Mouse (Mus musculus): ENCODE measurements around the gene 1700018B08Rik.

Gene 1700018B08Rik

DNA sequence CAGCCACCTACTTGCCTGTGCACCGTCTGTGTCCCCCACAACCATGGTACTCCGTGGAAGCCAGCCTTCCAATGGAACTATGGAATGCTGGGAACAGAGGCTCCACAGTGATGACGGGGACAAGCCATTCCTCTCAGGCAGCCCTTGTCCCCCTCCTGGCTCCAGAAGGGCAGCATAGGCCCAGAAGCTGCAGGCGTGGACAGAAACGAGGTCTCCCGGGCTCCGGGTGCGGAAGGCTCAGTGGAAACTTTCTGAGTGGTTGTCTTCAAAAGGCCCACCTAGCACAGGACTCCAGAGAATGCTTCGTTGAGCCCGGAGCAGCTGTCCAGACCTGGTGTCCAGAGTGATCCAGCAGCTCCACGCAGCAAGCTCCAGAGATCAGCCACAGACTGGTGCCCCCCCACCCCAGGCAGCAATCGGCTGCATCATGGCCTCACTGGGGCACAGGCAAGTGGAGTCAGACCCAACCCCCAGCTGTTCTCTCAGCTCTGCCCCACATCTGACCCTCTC, at the start of gene 1700018B08Rik:
Gene 1700018B08Rik (minus strand): TSS at position 45 of the 510 bp plus-strand sequence.
- no peak for DNase-seq (ENCODE audit: low read depth)

DNA sequence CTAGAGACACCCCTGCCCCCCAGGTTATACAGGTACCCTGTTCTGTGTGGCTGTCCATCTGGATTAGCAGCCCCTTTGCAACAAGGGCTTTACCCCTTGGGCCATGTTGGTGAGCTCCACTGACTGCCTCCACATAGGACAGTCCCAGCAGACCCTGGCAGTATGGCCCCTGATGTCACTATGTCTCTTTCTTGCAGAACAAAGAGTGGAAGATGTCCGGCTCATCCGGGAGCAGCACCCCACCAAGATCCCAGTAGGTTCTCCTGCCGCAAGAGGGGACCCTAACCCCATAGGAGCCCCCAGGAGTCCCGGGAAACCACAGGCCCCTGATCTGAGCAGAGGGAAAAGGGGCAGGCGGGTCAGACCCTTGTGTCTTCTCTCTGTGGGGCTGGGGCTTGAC, 49.2 kb upstream of the 1700018B08Rik start:
- DNase-seq (ENCODE audit: low read depth), result no peak

DNA sequence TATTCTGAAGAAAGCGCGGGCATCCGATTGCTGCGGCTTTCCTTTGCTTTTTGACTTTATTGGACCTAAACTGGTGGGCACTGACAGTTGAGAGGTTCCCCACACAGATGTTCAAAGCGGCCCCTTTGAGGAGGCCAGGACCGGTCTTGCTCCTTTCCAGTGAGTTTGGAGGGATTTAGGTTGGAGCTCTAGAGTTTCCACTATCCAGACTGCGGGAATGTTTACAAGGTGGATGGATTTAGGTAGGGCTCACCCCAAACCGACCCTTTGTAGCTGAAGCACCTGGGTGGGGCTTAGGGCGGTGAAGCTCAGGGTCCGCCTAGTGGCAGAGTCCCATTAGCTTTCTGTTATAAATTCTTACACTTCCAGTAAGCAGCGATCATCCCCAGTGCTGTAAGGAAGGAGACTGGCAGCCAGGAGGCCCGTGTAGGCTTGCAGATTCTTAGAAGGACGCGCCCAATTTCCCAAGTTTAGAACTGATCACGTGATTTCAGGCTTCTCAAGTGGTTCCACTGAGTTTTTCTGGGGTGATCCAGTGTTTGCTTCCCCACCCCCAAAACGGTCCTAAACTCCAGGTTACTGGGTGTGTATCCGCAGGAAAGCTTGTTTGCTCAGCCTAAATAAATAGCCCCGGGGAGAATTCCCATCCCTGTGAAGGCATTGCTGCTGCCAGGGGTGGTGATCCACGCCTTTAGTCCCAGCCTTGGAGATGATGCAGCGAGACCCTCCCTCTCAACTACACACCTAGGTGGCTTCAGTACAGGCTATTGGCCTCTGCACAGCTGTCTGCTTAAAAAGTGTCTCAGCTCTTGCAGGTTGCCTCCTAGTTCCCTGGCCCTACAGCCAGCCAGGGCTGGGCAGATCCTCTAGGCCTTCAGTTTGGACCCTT, 47.3 kb upstream of the 1700018B08Rik start:
- no peak for DNase-seq (ENCODE audit: low read depth)

DNA sequence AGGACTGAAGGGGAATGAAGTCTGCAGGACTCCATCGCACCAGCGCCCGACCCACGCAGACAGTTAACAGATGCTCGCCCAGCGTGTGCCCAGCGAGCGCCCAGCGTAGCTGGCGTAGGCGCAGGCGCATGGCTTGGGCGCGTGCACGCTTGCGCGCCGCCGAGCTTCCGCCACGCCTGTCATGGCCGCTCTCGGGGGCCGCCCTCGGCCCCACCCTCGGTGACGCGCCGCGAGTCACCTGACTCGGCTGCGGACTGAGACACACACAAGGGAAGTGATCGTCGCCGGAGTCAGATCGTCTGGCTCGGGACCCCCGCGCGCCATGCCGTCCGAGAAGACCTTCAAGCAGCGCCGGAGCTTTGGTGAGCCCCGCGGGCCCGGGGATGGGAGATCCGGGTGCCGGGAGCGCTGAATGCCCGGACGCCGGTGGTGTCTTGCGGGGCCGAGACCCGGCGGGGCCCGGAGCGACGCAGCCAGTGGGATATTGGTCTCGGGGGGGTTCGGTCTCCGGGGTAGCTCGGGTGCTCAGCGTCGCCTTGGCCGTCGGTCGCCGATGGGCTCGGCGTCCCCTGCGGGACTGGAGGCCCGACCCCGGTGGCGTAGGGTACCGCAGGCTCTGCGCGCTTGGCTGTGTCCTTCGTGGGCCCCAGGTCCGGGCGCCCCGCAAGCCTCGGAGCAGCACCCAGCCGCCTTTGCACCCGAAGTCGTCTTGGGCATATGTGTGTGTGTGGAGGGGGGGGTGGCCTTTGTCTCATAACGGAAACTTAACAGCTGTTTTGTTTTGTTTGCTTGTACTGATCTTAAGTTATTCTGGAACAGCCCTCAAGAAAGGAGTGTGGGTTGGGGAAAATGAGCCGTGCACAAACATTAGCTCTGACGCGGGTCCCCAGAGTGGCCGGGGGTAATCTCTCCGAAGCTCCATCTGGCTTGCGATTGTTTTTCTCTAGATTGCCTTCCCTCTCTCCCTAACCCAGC, 46.4 kb upstream of the 1700018B08Rik start, which contains the start of gene Map1lc3b:
Gene Map1lc3b (plus strand): TSS at position 159 of the 975 bp plus-strand sequence.
- DNase-seq (ENCODE audit: low read depth), result peak; percentile 87

DNA sequence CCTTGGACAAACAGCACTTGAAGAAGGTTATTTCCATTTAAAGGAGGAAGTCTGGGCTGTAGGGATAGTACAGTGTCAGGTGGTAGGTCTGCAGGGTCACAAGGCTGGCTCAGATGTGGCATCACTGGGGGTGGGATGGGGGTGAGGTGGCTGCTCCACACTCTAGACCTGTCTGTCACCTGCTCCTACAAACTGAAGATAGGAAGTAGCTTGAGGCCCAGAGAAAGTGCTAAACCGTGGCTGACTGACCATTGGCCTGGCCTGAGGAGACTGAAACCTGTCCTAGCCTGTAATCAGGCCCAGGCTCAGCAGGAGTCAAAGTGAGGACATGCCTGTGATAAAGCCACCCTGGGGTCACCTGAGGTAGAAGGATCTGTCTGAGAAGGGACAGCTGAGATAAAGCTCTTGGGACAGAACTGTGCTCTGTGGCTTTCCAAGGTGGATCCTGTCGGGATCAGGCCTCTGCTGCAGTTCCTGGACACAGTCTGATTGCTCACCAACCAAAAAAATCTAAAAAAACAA, 45.1 kb upstream of the 1700018B08Rik start:
- DNase-seq (ENCODE audit: low read depth), result no peak

DNA sequence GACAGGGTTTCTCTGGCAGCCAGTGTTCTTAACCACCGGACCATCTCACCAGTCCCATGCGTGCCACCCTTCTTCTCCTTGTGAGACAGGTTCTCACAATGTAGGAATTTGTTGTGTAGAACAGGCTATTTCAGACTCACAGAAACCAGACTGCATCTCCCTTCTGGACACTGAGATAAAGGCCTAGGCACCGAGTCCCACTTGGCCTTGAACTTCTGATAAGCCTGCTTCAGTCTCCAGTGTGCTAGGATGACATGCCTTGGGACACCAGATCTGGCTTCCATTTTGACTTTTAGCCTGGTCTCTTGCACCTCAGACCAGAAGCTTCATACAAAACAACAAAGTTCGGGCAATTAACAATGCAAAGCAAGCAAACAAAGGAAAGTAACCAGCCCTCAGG, 44.6 kb upstream of the 1700018B08Rik start:
- DNase-seq (ENCODE audit: low read depth), result no peak

DNA sequence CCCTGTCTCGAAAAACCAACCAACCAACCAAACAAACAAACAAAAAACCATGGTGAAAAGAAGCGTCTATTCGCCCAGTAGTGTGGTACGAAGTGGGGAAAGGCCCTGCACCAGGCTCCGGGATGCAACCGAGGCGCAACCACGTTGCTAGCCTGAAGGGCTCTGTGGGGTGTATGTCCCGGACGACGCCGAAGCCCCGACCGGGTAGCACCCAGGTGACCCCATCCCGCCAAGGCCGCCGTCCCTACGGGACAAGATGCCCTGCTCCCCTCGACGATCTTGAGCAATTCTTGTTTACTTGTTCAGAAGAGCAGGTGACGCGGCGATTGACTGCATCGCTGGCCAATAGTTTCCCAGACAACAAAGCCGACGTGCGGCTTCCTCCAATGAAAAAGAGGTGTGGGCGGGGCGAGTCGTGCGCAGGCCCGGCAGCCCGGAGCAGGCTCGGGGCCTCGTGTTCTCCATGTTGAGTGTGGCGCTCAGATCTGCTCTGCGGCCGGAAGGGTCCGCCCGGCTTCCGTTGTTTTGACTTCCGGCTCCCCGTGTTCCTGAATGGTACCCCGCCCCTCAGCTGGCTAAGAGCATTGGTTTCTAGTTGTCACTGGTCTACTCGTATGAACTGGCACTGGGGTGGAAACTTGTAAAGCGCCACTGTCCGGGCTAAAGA, 41.2 kb upstream of the 1700018B08Rik start:
- peak; percentile 98 for DNase-seq (ENCODE audit: low read depth)

DNA sequence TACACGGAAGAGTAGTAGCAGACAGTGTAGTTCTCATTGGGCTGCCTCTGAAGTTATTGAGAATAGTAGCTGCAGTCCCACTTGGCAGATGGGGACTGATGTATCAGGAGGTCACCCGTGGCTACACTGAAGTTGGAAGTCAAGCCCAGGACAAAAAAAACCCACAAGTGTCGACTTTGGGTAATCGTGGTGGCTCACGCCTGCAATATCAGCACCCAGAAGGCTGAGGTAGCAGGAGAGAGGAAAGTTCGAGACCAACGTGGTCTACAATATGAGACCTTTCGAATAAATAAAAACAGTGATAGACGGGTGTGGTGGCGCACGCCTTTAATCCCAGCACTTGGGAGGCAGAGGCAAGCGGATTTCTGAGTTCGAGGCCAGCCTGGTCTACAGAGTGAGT, 40.6 kb upstream of the 1700018B08Rik start:
- no peak for DNase-seq (ENCODE audit: low read depth)

DNA sequence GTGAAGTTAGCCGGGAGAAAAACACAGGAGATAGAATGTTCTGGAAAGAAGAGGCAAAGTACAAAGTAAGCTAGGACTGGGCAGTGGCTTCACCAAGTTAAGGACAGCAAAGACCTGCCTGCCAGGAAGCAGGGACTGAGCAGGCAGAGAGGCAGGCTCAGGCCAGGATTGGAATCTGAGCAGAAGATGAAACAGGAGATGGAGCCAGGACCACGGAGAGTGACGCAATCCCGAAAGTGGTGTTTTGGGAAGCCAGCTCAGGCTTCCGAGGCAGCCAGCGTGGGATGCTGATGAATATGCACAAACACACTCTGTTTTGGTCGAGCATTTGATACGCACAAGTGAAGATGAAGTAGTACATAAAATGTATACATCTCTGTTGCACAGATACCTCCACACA, 39.5 kb upstream of the 1700018B08Rik start:
- DNase-seq (ENCODE audit: low read depth), result peak; percentile 63

DNA sequence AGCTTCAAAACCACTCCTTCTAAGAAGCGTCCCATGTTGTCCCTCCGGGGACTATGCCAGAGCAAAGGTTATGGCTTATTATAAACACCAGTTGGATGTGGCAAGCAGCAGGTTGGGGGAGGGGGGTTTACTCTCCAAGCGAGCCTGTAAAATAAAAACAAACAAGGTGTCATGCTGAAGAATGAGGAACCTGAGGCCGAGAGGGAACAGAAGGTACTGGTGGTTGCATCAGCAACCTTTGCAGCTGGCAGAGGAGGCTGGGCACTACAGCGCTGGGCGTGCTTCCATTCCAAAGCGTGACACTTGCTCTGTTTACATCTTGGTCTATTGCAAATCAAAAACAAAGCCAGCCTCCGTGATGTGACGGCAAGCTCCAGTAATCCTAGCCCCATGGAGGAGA, 36.3 kb upstream of the 1700018B08Rik start:
- no peak for DNase-seq (ENCODE audit: low read depth)

DNA sequence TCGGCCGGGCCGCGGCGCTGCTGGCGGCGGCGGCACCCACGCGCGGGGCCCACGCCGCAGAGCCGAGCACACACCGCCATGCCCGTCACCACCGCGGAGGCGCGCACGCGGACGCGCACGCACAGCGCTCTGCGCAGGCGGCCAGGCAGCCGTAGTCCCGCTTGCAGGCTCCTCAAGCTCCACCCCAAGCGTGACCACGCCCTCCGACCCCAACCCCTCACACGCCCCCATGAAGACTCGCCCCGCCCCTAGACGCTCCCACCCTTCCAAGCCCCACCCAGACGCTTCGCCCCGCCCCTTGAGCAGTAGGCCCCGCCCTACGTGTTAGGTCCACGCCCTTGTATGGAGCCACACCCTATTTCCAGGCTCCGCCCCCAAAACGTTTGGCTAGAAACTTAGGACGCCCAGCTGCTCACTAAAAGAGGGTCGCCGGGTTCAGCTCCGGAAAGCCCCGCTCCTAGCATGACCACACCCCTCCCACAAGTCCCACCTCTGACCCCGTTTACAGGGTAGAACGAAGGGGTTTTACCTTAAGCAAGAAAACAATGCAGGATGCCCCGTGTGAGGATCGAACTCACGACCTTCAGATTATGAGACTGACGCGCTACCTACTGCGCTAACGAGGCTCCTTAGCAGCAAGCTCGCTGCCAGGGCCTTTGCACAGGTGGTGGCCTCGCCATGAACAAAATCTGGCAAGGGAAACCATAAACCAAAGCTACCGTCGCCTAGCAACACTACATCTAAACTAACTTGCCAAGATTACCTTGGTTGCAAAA, 34.7 kb upstream of the 1700018B08Rik start, which contains the start of gene Fbxo31:
Gene Fbxo31 (minus strand): TSS at position 131 of the 776 bp plus-strand sequence.
- peak; percentile 77 for DNase-seq (ENCODE audit: low read depth)

DNA sequence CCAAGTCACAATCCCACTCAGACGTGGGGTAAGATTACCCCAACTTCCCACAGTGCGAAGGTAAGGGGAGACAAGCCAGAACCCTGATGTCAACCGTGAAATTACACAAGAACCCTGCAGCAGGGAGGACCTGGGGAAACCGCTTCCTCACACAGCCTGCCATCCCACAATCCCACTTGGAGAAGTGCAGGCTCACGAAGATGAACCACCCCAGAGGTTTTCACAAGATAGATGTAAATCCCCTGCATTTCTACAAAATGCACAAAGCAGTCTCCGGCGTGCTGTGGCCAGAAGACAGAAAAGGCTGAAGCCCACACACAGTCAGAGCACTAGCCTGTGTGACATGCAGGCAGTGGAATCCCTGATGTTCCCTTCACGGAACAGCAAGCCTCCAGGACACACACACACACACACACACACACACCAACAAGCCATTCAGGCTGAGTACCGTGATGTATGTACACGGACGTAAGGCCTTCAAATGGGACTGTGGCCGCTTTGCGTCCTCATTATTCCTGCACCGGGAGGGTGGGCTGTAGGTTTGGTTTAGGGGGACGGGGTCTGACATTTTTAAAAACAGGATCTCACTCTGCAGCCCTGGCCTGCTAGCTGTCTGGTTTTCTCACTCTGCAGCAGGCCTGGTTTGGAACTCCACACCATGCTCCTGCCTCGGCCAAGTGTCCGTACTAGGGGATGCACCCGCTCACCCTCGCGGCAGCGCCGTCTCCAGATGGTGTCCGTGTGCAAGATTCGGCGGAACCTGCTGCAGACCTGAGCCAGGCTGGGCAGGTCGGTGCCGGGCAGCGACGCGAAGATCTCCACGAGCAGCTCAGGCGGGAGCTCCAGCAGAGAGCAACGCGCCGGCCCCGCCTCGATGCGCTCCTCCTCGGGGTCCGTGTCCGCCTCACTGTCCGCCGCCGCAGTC, 33.9 kb upstream of the 1700018B08Rik start:
- DNase-seq (ENCODE audit: low read depth), result no peak

DNA sequence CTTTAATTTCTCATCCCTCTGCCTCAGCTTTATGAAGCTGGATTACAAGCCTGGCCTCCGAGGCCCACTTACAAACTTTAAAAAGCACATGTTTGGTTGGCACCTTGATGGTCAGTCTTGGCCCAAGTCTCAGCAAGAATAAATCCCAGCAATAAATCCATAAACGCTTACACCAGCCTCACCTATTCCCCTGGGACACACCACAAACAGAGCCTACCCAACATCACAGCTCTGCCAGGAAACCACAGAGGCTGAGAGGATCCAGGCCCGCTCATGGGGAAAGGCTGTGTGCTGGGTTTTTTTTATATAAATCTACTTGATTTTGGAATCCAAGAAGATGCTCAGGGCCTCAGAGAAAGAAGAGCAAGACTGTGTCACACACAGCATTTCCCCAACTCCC, 31.5 kb upstream of the 1700018B08Rik start:
- DNase-seq (ENCODE audit: low read depth), result no peak

DNA sequence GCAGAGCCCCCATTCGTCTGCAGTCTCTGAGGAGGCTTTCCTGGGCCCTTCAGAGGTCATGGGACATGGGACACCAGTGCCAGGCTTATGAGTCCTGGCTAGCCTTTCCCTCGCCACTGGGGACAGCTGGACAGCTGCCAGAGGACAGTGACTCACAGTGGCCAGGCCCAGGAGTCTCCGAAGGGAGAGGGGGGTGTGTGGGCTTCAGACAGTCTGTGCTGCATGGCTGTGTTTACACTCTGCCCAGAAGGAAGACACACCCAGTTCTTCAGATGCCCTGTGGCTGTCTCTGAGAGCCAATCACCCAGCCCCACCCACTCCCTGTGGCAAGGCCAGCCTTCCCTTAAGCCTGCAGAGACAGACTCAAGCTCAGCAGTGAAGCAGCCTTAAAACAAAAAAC, 29.2 kb upstream of the 1700018B08Rik start:
- peak; percentile 77 for DNase-seq (ENCODE audit: low read depth)

DNA sequence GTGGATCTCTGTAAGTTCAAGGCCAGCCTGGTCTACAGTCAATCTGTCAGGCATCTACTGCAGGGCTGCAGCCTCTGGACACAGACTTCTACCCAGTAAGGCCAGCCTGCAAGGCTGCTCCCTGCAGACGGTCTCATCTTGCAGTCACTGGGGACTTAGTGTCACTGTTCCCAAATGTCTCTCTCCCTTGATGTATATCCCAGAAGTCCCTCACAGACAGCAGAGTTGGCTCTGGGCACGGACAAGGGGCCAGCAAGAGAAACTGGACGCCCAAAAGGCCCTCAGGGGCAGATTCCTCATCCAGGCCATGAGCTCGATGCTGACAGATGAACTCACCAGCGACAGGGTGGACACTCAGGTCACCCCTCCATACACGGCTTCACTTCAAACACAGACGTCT, 28.0 kb upstream of the 1700018B08Rik start:
- no peak for DNase-seq (ENCODE audit: low read depth)

DNA sequence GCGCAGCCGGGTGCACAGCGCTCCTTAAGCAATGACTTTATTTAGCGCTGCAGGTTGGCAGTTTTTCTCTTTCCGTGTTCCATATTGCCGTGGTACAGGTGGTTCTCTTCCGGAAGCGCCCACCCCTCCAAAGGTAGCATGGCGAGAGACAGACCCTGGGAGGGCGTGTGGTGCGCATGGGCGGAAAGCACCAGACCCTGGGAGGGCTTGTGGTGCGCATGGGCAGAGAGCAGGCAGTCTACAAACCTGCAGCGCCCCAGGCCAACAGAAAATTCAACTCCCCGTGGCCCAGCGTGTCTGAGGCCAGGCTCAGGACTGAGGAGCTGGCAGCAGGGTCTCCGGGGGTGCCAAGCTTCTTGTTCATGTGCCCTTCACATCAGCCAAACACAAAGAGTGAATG, 26.7 kb upstream of the 1700018B08Rik start:
- no peak for DNase-seq (ENCODE audit: low read depth)

DNA sequence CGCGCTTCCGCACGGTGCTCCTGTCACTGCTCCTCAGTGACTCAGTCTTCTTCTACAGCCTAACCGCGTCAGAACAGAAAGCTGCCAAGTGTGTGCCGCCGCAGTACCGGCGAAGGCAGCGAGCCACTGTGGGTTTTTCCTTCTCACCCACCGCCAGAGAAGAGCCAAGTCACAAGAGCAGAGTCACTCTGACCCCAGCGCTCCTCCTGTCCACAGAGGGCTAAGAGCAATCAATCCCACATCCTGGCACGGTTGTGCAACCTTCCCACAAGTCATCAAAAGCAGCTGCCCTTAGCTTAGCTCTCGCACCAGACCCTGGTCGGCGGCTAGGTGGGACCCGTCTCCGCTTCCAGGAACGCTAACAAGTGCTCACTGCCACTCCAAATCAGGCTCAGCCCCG, 26.2 kb upstream of the 1700018B08Rik start:
- no peak for DNase-seq (ENCODE audit: low read depth)

DNA sequence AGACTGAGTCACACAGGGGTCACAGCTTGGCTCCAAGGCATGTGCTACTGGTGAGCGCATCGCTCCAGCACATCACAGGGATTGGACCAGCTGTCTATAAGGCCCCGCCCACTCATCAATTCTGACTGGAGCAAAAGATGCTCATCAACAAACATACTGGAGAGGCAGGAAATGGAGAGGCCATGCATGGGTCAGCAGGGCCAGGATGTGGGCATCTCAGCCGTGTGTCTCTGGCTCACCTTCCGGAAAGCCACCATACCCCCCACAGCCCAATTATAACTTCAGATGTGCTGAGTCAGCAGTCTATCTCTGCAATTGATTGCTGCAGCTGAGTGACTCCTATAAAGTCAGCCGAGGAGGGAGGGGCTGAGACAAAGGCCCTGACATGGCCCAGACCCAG, 24.2 kb upstream of the 1700018B08Rik start:
- no peak for DNase-seq (ENCODE audit: low read depth)

DNA sequence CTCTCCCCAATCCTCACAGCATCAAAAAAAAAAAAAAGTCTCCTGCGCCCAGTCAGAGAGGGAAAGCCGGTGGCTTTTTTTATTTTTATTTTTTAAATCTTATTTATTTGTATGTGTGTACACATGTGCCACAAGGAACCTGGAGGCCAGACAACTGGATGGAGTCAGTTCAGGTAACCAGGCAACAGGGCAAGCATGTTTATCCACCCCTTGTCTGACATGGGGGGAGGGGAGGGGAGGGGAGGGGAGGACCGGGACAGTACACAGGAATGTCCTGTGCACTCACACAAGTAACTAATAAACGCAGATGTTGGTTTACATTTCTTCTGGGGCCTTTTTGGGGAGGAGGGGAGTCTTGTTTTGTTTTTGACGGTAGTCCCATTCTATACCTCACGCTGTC, 19.6 kb upstream of the 1700018B08Rik start:
- no peak for DNase-seq (ENCODE audit: low read depth)

DNA sequence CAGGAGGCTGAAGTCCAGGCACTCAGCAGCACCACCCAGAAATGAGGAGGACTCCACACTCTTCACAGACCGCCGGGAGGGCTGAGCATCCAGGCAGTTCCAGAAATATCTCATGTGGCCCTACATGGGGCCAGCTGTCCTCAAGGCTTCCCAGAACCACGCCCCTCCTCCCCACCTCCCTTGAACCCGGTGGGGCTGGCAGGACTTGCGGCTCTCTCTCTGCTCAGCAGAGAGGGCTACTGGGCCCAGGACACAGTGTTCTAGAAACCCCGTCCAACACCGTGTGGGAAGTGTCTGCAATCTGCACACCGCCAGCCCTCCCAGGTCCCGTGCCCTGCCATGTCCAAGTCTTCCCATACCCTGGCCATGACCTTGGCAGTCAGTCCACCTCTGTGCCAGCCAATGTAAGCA, 18.8 kb upstream of the 1700018B08Rik start:
- no peak for DNase-seq (ENCODE audit: low read depth)
